Mouse (Mus musculus) CH12.LX (cell line): ENCODE measurements around the gene Haghl.

Source experiments
- CTCF ChIP-seq, 2 experiments: IDR thresholded peaks in 1 of 2; conservative IDR thresholded peaks in 1 of 2; 2 replicates each; pipeline ENCODE4 v1.5.1; 2011 to 2012; ENCODE audit warnings: low read depth in 2 of 2, low read length in 2 of 2, improper control_type of control experiment in 1 of 2, inconsistent platforms in 1 of 2, mild to moderate bottlenecking in 1 of 2, moderate library complexity in 1 of 2
- EP300 ChIP-seq: IDR thresholded peaks from 2 replicates; pipeline ENCODE4 v1.6.1; 2011; ENCODE audit warnings: low read length, improper control_type of control experiment
- POLR2A ChIP-seq: IDR thresholded peaks from 2 replicates; pipeline ENCODE4 v1.6.1; 2011; ENCODE audit warnings: low read depth, mild to moderate bottlenecking, improper control_type of control experiment, low read length
- USF1 ChIP-seq: IDR thresholded peaks from 2 replicates; pipeline ENCODE4 v1.6.1; 2014; ENCODE audit warnings: low read depth, mild to moderate bottlenecking, inconsistent platforms, low read length, improper control_type of control experiment
- ZKSCAN1 ChIP-seq: IDR thresholded peaks from 2 replicates; pipeline ENCODE4 v1.6.1; 2012; ENCODE audit warnings: low read depth, inconsistent platforms, low read length, improper control_type of control experiment, borderline replicate concordance

DNA sequence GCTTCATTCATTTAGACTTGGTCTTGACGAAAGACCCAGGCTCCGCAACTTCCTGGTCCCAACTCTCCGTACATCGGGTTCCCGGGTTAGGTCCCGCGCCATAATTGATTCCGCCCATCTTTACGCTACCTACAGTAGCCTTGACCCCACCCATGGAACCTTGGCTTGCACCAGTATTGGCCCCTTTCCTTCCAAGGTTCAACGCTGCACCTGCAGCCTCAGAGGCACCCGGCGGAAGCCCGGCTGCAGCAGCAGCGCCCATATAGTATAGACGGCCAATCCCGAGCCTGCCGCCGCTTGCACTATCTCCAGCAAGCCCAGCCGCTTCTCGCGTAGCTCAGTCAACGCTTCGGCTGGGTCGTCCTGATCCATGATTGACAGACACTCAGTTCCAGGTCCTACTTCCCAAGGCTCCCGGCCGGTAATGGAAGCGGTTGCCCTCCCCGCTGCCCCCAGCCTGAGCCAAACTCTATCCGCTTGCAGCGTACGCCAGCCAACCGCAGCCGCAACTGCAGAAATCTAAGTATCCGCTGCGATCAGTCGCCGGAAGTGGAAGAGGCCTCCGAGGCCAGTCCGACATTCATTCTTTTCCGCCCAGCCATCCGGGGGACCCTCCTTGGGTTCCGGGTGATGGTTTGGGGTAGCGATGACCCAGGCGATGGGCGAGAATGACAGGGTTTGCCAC, 6.5 kb upstream of the Haghl start:
- TF ChIP-seq POLR2A (peak; percentile 79), EP300 (no peak), CTCF (conservative IDR thresholded peaks at IDR 0.05 in 1 of 2, IDR thresholded peaks at IDR 0.05 in 1 of 2; ENCODE audit: low read depth in 2 of 2, low read length in 2 of 2) (no peak), ZKSCAN1 (peak; percentile 20; the same call in 1 of the 2 replicates), USF1 (no peak)
